Mouse (Mus musculus) embryonic stem cell, embryonic (primary cell): ENCODE results near the gene Tmem116.
"Not testable (repeated sequence)": the region's sequence is repeated elsewhere in the genome, so short reads cannot be mapped to it uniquely, and the experiment has no call there.

Source experiments
- CTCF ChIA-PET, 4 experiments: fragments of 300-600 bp in 2 of 4; fragments of 350-600 bp in 2 of 4; sonication (Branson Sonifier 250); formaldehyde crosslinking; loops; one replicate each; lab custom pipeline; 2022; ENCODE audit warnings: inconsistent platforms in 2 of 4; lab: Charles Lee
- POLR2A ChIA-PET, 4 experiments: fragments of 300-600 bp in 2 of 4; fragments of 350-600 bp in 2 of 4; sonication (Branson Sonifier 250); formaldehyde crosslinking; loops; one replicate each; lab custom pipeline; 2022; ENCODE audit warnings: antibody characterized with exemption in 4 of 4, inconsistent platforms in 1 of 4; lab: Charles Lee

The Tmem116 gene

GRCm38 (mm10) chr5:121500719-121501118 is 49.0 kb downstream of the Tmem116 start:
- CTCF ChIA-PET, result no interaction called here
- POLR2A ChIA-PET, result no interaction called here

GRCm38 (mm10) chr5:121501424-121501996 is 49.8 kb downstream of the Tmem116 start:
- POLR2A ChIA-PET, result interaction anchor here in 1 of 4 experiments (0.6 kb wide), 1 partner anchor 239 kb away, joined by 3 read pairs; no protein-coding TSS in a partner anchor
- CTCF ChIA-PET, result not testable (repeated sequence)

GRCm38 (mm10) chr5:121503231-121503630 is 51.5 kb downstream of the Tmem116 start, which contains the start of gene Adam1b:
TSS of gene Adam1b (minus strand) at chr5:121503435.
- POLR2A ChIA-PET, result interaction anchor here in 3 of 4 experiments (0.9 to 1.9 kb wide), 9 partner anchors 9 to 157 kb away, joined by 3 to 6 read pairs (median 3); partner anchors contain the start of genes Acad10 (in 1 of the 3), Brap (in 1 of the 3) and Erp29 (in 1 of the 3)
- CTCF ChIA-PET, result interaction anchor here (0.5 to 1.3 kb wide), 6 partner anchors 9 to 826 kb away, joined by 3 to 4 read pairs (median 3); no protein-coding TSS in a partner anchor

GRCm38 (mm10) chr5:121506846-121507245 is 55.2 kb downstream of the Tmem116 start:
- ChIA-PET POLR2A (interaction anchor here (0.6 to 1.7 kb wide), 4 partner anchors 10 to 168 kb away, joined by 3 to 5 read pairs (median 4); no protein-coding TSS in a partner anchor), CTCF (interaction anchor here in 2 of 4 experiments (0.6 to 1.3 kb wide), 2 partner anchors 20 to 122 kb away, joined by 3 to 7 read pairs; no protein-coding TSS in a partner anchor)

GRCm38 (mm10) chr5:121510009-121510408 is 58.3 kb downstream of the Tmem116 start:
- POLR2A ChIA-PET, result interaction anchor here in 1 of 4 experiments (0.6 to 1.9 kb wide), 2 partner anchors 17 to 306 kb away, joined by 4 to 5 read pairs; partner anchors contain the start of gene Rpl6
- CTCF ChIA-PET, result no interaction called here

GRCm38 (mm10) chr5:121518983-121519382 is 67.3 kb downstream of the Tmem116 start:
- CTCF ChIA-PET, result interaction anchor here in 2 of 4 experiments (0.6 to 1.0 kb wide), 3 partner anchors 11 to 83 kb away, joined by 3 read pairs; no protein-coding TSS in a partner anchor
- POLR2A ChIA-PET, result interaction anchor here in 2 of 4 experiments (0.6 to 1.2 kb wide), 4 partner anchors 15 to 315 kb away, joined by 3 to 4 read pairs (median 3); partner anchors contain the start of gene Rpl6 (in 1 of the 2)

- CTCF ChIA-PET, result interaction anchor here in 2 of 4 experiments (0.7 to 1.0 kb wide), 2 partner anchors 14 to 27 kb away, joined by 3 read pairs; no protein-coding TSS in a partner anchor
These were observed 68.1 kb downstream of the Tmem116 start for GRCm38 (mm10) chr5:121519758-121520157.

GRCm38 (mm10) chr5:121525774-121526450 is 74.2 kb downstream of the Tmem116 start:
- ChIA-PET CTCF (interaction anchor here in 2 of 4 experiments (0.6 to 1.8 kb wide), 5 partner anchors 8 to 596 kb away, joined by 3 to 5 read pairs (median 3); partner anchors contain the start of genes Adam1a (in 1 of the 2), Gm42878 (in 1 of the 2) and Mapkapk5 (in 1 of the 2)), POLR2A (interaction anchor here (0.6 to 4.3 kb wide), 17 partner anchors 8 to 1653 kb away, joined by 3 to 53 read pairs (median 3); no protein-coding TSS in a partner anchor)

More at GRCm38 (mm10) chr5:121519758-121520157, 68.1 kb downstream of the Tmem116 start:
- POLR2A ChIA-PET, result interaction anchor here in 3 of 4 experiments (0.6 to 1.2 kb wide), 5 partner anchors 14 to 317 kb away, joined by 3 to 5 read pairs (median 3); partner anchors contain the start of gene Rpl6 (in 1 of the 3)

- POLR2A ChIA-PET, result interaction anchor here (0.5 to 4.3 kb wide), 16 partner anchors 10 to 475 kb away, joined by 3 to 53 read pairs (median 3); partner anchors contain the start of genes Adam1a (in 1 of the 4), Gm42878 (in 1 of the 4) and Mapkapk5 (in 1 of the 4)
- CTCF ChIA-PET, result interaction anchor here (0.5 to 1.8 kb wide), 14 partner anchors 10 to 568 kb away, joined by 3 to 9 read pairs (median 4); partner anchors contain the start of genes Adam1a (in 1 of the 4), Gm42878 (in 1 of the 4) and Mapkapk5 (in 1 of the 4)
These were observed 74.8 kb downstream of the Tmem116 start for GRCm38 (mm10) chr5:121526526-121526925.

- ChIA-PET POLR2A (interaction anchor here (0.5 to 4.3 kb wide), 16 partner anchors 10 to 475 kb away, joined by 3 to 53 read pairs (median 3); partner anchors contain the start of genes Adam1a (in 1 of the 4), Gm42878 (in 1 of the 4) and Mapkapk5 (in 1 of the 4)), CTCF (interaction anchor here (0.5 to 1.8 kb wide), 13 partner anchors 10 to 568 kb away, joined by 3 to 9 read pairs (median 4); partner anchors contain the start of genes Adam1a (in 1 of the 4), Gm42878 (in 1 of the 4) and Mapkapk5 (in 1 of the 4))
These were observed 75.3 kb downstream of the Tmem116 start for GRCm38 (mm10) chr5:121526961-121527360.

- ChIA-PET POLR2A (interaction anchor here (0.6 to 3.4 kb wide), 11 partner anchors 9 to 116 kb away, joined by 3 to 13 read pairs (median 4); partner anchors contain the start of genes Aldh2 (in 2 of the 4), Adam1a (in 1 of the 4), Gm42878 (in 1 of the 4) and Mapkapk5 (in 1 of the 4)), CTCF (interaction anchor here (0.6 to 2.0 kb wide), 18 partner anchors 8 to 137 kb away, joined by 3 to 9 read pairs (median 3); partner anchors contain the start of genes Adam1a (in 1 of the 4), Adam1b (in 1 of the 4), Gm42878 (in 1 of the 4) and Mapkapk5 (in 1 of the 4))
These were observed 82.8 kb downstream of the Tmem116 start for GRCm38 (mm10) chr5:121534521-121534920.

GRCm38 (mm10) chr5:121535116-121535515 is 83.4 kb downstream of the Tmem116 start:
- CTCF ChIA-PET, result interaction anchor here in 3 of 4 experiments (0.8 to 2.0 kb wide), 11 partner anchors 8 to 138 kb away, joined by 3 to 9 read pairs (median 4); partner anchors contain the start of genes Adam1a (in 1 of the 3), Adam1b (in 1 of the 3), Gm42878 (in 1 of the 3) and Mapkapk5 (in 1 of the 3)
- POLR2A ChIA-PET, result interaction anchor here in 3 of 4 experiments (1.0 to 6.5 kb wide), 6 partner anchors 10 to 27 kb away, joined by 4 to 53 read pairs (median 6); partner anchors contain the start of genes Adam1a (in 1 of the 3), Gm42878 (in 1 of the 3) and Mapkapk5 (in 1 of the 3)

- POLR2A ChIA-PET, result interaction anchor here in 3 of 4 experiments (0.6 to 6.5 kb wide), 13 partner anchors 7 to 786 kb away, joined by 3 to 53 read pairs (median 3); no protein-coding TSS in a partner anchor
- CTCF ChIA-PET, result interaction anchor here in 3 of 4 experiments (0.5 to 1.4 kb wide), 6 partner anchors 10 to 94 kb away, joined by 3 to 4 read pairs (median 4); partner anchors contain the start of gene Adam1b (in 1 of the 3)
These were observed 85.3 kb downstream of the Tmem116 start for GRCm38 (mm10) chr5:121536921-121537555.

- POLR2A ChIA-PET, result interaction anchor here in 3 of 4 experiments (0.7 to 6.5 kb wide), 7 partner anchors 9 to 89 kb away, joined by 3 to 53 read pairs (median 3); no protein-coding TSS in a partner anchor
- CTCF ChIA-PET, result interaction anchor here in 2 of 4 experiments (0.5 to 1.3 kb wide), 4 partner anchors 11 to 93 kb away, joined by 3 to 4 read pairs (median 3); no protein-coding TSS in a partner anchor
These were observed 85.9 kb downstream of the Tmem116 start for GRCm38 (mm10) chr5:121537588-121537987.

- CTCF ChIA-PET, result interaction anchor here in 1 of 4 experiments (1.5 kb wide), 1 partner anchor 66 kb away, joined by 5 read pairs; no protein-coding TSS in a partner anchor
These were observed 88.4 kb downstream of the Tmem116 start for GRCm38 (mm10) chr5:121540066-121540465.

GRCm38 (mm10) chr5:121541235-121541634 is 89.5 kb downstream of the Tmem116 start:
- POLR2A ChIA-PET, result interaction anchor here in 2 of 4 experiments (1.0 to 6.5 kb wide), 10 partner anchors 11 to 199 kb away, joined by 3 to 53 read pairs (median 4); partner anchors contain the start of gene Aldh2 (in 1 of the 2)
- CTCF ChIA-PET, result interaction anchor here in 3 of 4 experiments (0.6 to 1.5 kb wide), 3 partner anchors 24 to 65 kb away, joined by 3 to 5 read pairs (median 3); no protein-coding TSS in a partner anchor

More at GRCm38 (mm10) chr5:121540066-121540465, 88.4 kb downstream of the Tmem116 start:
- POLR2A ChIA-PET, result interaction anchor here in 2 of 4 experiments (1.0 to 6.5 kb wide), 10 partner anchors 10 to 200 kb away, joined by 3 to 53 read pairs (median 4); partner anchors contain the start of gene Atxn2 (in 1 of the 2)
